Mouse (Mus musculus) limb, embryonic 15.5 days (tissue): ENCODE measurements around the gene Pdk1. TPM values are rescaled to one million over a fixed set of nuclear protein-coding genes. Genes with fewer than 3 reads are reported as not detected.
"Not testable (repeated sequence)": the region's sequence is repeated elsewhere in the genome, so short reads cannot be mapped to it uniquely, and the experiment has no call there.

ENCODE experiments used
- ATAC-seq: fragments of 200-750 bp; cut with Nextera tagmentation; 2 replicates; pipeline ENCODE4 v1.8.0; 2017; ENCODE audit warnings: low read depth, moderate TSS enrichment; ENCODE audit not compliant: insufficient number of reproducible peaks, low FRiP score, low TSS enrichment
- H3K27ac ChIP-seq: fragments of 300-500 bp; sonication (generic); 2 replicates; pipeline ENCODE4 v1.5.1; 2015; ENCODE audit warnings: moderate library complexity, mild to moderate bottlenecking, inconsistent platforms
- H3K27me3 ChIP-seq: fragments of 300-500 bp; sonication (generic); 2 replicates; pipeline ENCODE4 v1.6.1; 2015; ENCODE audit warnings: inconsistent platforms
- H3K36me3 ChIP-seq: fragments of 300-500 bp; sonication (generic); 2 replicates; pipeline ENCODE4 v1.6.1; 2015; ENCODE audit warnings: inconsistent platforms
- H3K4me1 ChIP-seq: fragments of 300-500 bp; sonication (generic); 2 replicates; pipeline ENCODE4 v1.6.1; 2015; ENCODE audit warnings: inconsistent platforms
- H3K4me2 ChIP-seq: fragments of 300-500 bp; sonication (generic); 2 replicates; pipeline ENCODE4 v1.6.1; 2015; ENCODE audit warnings: mild to moderate bottlenecking, inconsistent platforms
- H3K4me3 ChIP-seq: fragments of 300-500 bp; sonication (generic); 2 replicates; pipeline ENCODE4 v1.5.1; 2015; ENCODE audit warnings: mild to moderate bottlenecking, inconsistent platforms
- H3K9ac ChIP-seq: fragments of 300-500 bp; sonication (generic); 2 replicates; pipeline ENCODE4 v1.6.1; 2015; ENCODE audit warnings: inconsistent platforms
- H3K9me3 ChIP-seq: fragments of 300-500 bp; sonication (generic); 2 replicates; pipeline ENCODE4 v1.6.1; 2016; ENCODE audit warnings: inconsistent platforms
- WGBS: fragments of 180-500 bp; shearing (Covaris S2); methylation state at CpG from one replicate; pipeline ENCODE4 v1.1.7; 2015; 5-methylcytosine and 5-hydroxymethylcytosine counted together
- polyA plus RNA-seq: library from polyadenylated mRNA; unstranded; fragments of >200 nt; fragmentation: Nextera tagmentation; extraction: Ambion mirVana; gene quantifications from 2 replicates; pipeline ENCODE4 v1.2.1, GENCODE M21; 2015

Pdk1 gene
- polyA plus RNA-seq, 1 experiment from 2014 or later: 71.7 TPM

GRCm38 (mm10) chr2:71905154-71905553 lies 32.1 kb downstream of the Pdk1 start:
- H3K4me1 ChIP-seq: no peaks in the 10 kb centered on the region
- H3K4me3 ChIP-seq: no peak overlapping the region
- H3K27me3 ChIP-seq: no peaks in the 10 kb centered on the region
- WGBS: 86% methylated on average over 7 of the region's 7 CpGs
- H3K9me3 ChIP-seq: no peaks in the 10 kb centered on the region
- H3K36me3 ChIP-seq: peaks cover 8% of the 10 kb centered on the region
- no peak overlapping the region for H3K4me2 ChIP-seq
- H3K9ac ChIP-seq: no peak overlapping the region
- no peak overlapping the region for H3K27ac ChIP-seq
- ATAC-seq: no peak

DNA sequence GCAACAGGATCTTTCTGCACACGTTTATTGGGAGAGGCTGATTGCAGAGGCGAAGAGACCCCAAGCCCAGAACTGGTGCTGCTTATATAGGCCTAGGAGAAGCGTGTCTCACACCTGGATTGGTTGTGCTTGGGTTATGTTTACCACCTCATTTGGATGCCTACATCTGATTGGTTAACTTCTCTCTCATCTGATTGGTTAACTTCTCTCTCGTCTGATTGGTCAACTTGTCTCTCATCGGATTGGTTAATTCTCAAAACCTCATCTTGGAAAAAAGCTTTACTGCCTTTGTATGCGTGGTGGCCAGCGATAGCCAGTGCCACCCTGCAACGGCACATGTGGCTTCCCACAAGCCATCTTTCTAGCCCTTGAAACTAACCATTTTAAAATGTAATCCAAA lies 33.3 kb downstream of the Pdk1 start:
- H3K9ac ChIP-seq, H3K4me3 ChIP-seq, H3K9me3 ChIP-seq, ATAC-seq, H3K4me2 ChIP-seq, H3K4me1 ChIP-seq, H3K27me3 ChIP-seq, H3K27ac ChIP-seq, H3K36me3 ChIP-seq: not testable (repeated sequence)
- 94% methylated on average over 8 of the region's 8 CpGs for WGBS

- H3K4me3 ChIP-seq: no peak overlapping the region
- H3K9ac ChIP-seq: no peak overlapping the region
- no peaks in the 10 kb centered on the region for H3K9me3 ChIP-seq
- H3K27ac ChIP-seq: no peak overlapping the region
- no peak for ATAC-seq
- 77% methylated on average over 10 of the region's 10 CpGs for WGBS
- peaks cover 3% of the 10 kb centered on the region; the same call in 1 of the 2 replicates for H3K4me1 ChIP-seq
- no peak overlapping the region for H3K4me2 ChIP-seq
- no peaks in the 10 kb centered on the region for H3K36me3 ChIP-seq
- H3K27me3 ChIP-seq: no peaks in the 10 kb centered on the region
Measured at GRCm38 (mm10) chr2:71913911-71914310, 40.9 kb downstream of the Pdk1 start.

GRCm38 (mm10) chr2:71919227-71919647 lies 46.2 kb downstream of the Pdk1 start:
- ATAC-seq: 0 out of 2 replicates have a peak, but pooled peaks have one; percentile 58
- Histone ChIP-seq H3K27me3 (no peaks in the 10 kb centered on the region), H3K9me3 (no peaks in the 10 kb centered on the region), H3K4me3 (no peak overlapping the region), H3K27ac (no peak overlapping the region), H3K4me2 (no peak overlapping the region), H3K36me3 (no peaks in the 10 kb centered on the region), H3K9ac (no peak overlapping the region), H3K4me1 (peaks cover 3% of the 10 kb centered on the region; the same call in 1 of the 2 replicates)
- 34% methylated on average over 11 of the region's 11 CpGs for WGBS

- H3K27me3 ChIP-seq, H3K4me2 ChIP-seq, H3K9me3 ChIP-seq, H3K27ac ChIP-seq, H3K36me3 ChIP-seq, ATAC-seq, H3K9ac ChIP-seq, H3K4me1 ChIP-seq, H3K4me3 ChIP-seq: not testable (repeated sequence)
- 98% methylated on average over 2 of the region's 2 CpGs for WGBS
Measured at GRCm38 (mm10) chr2:71924931-71925330, 51.9 kb downstream of the Pdk1 start.

- Histone ChIP-seq H3K4me3 (no peak overlapping the region), H3K36me3 (no peaks in the 10 kb centered on the region), H3K27ac (no peak overlapping the region), H3K27me3 (no peaks in the 10 kb centered on the region), H3K9me3 (no peaks in the 10 kb centered on the region), H3K9ac (no peak overlapping the region), H3K4me2 (no peak overlapping the region), H3K4me1 (no peaks in the 10 kb centered on the region)
- WGBS: 82% methylated on average over 8 of the region's 8 CpGs
- ATAC-seq: no peak
Measured at GRCm38 (mm10) chr2:71934046-71934445, 61.0 kb downstream of the Pdk1 start.

GRCm38 (mm10) chr2:71936711-71937110 lies 63.7 kb downstream of the Pdk1 start:
- Histone ChIP-seq H3K9ac (no peak overlapping the region), H3K4me1 (no peaks in the 10 kb centered on the region), H3K4me2 (no peak overlapping the region), H3K36me3 (no peaks in the 10 kb centered on the region), H3K4me3 (no peak overlapping the region), H3K27ac (no peak overlapping the region), H3K27me3 (no peaks in the 10 kb centered on the region), H3K9me3 (no peaks in the 10 kb centered on the region)
- WGBS: 85% methylated on average over 1 of the region's 1 CpGs
- no peak for ATAC-seq

DNA sequence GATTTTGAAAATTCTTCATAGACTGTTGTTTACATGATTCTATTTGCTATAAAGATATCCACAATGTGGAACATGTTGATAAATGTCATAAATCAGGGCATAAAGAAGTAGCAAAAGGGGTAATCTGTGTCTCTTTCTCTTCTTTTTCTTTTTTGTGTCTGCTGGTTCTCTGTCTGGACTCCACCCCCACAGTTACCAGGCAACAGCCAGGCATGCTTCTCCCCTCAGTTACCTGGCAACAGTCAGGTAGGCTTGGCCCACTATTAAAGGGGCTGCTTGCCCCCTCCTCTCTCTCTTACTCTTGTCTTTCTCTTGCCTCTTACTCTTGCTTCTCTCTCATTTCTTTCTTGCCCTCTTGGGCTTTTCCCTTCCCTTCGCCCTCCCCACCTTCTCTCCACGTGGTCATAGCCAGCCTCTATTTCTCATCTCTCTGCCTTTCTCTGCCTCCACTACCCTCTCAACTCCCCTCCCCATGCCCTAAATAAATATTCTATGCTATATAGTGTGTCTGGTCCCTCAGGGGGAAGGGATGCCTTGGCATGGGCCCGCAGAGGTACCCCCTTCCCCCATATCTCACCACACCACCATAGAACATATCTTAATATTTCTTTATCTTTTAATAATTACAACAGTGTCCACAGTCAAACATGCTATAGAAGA lies 64.8 kb downstream of the Pdk1 start:
- H3K4me1 ChIP-seq: no peaks in the 10 kb centered on the region
- H3K9me3 ChIP-seq: no peaks in the 10 kb centered on the region
- no peak overlapping the region for H3K4me3 ChIP-seq
- no peaks in the 10 kb centered on the region for H3K27me3 ChIP-seq
- no peaks in the 10 kb centered on the region for H3K36me3 ChIP-seq
- H3K9ac ChIP-seq: no peak overlapping the region
- H3K4me2 ChIP-seq: no peak overlapping the region
- H3K27ac ChIP-seq: no peak overlapping the region
- no peak for ATAC-seq
- WGBS: 88% methylated on average over 3 of the region's 3 CpGs

GRCm38 (mm10) chr2:71938716-71939393 lies 65.8 kb downstream of the Pdk1 start:
- Histone ChIP-seq H3K27ac (peak overlapping the region; percentile 27; the same call in 1 of the 2 replicates), H3K36me3 (no peaks in the 10 kb centered on the region), H3K9ac (no peak overlapping the region), H3K4me2 (no peak overlapping the region), H3K4me3 (no peak overlapping the region), H3K27me3 (no peaks in the 10 kb centered on the region), H3K4me1 (no peaks in the 10 kb centered on the region), H3K9me3 (no peaks in the 10 kb centered on the region)
- ATAC-seq: no peak
- 44% methylated on average over 6 of the region's 6 CpGs for WGBS

DNA sequence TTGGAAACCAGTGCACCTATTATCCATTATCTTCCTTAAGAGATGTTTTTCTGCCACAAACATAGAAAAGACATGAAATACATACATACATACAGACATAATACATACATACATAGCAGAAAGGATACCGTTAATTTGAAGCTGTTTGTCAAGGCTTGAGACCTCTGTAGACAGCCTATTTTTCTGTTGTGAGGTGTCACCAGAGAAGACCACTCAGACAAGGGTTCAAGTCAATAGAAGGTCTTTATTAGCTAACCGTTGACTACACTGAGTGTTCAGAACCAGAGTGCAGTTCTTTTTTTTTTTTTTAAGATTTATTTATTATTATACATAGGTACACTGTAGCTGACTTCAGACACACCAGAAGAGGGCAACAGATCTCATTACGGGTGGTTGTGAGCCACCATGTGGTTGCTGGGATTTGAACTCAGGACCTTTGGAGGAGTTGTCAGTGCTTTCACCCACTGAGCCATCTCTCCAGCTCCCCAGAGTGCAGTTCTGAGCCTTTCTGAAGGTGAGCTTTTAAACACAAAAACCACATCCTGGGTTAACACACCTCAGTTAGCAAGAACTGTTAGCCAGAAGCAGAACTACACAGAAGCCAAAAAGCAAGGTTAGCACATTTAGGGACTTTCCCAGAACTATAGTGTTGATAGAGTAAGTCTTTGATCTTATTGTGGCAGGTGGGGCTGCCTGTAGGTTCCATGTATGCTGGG lies 68.1 kb downstream of the Pdk1 start:
- ATAC-seq: no peak
- Histone ChIP-seq H3K4me2 (no peak overlapping the region), H3K36me3 (no peaks in the 10 kb centered on the region), H3K9ac (no peak overlapping the region), H3K4me3 (no peak overlapping the region), H3K4me1 (no peaks in the 10 kb centered on the region), H3K27ac (no peak overlapping the region), H3K9me3 (no peaks in the 10 kb centered on the region), H3K27me3 (no peaks in the 10 kb centered on the region)
- WGBS: 93% methylated on average over 3 of the region's 3 CpGs

DNA sequence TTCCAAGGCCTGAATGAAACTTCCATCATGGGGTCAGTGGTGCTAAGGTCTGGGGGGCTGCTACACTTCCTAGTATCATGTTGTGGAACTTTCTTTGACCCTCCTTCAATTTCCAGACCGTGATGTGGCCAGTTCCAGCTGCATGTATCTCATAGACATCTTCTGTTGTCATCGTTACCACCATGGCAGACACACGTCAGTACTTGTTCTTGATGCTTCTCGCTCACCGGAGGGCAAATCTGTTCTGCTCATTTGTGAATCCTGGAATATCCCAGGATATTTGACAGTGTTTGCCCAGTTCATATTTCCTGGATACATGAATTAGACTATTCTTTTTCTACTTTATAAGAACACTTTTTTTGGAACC lies 68.7 kb downstream of the Pdk1 start:
- H3K4me3 ChIP-seq: no peak overlapping the region
- H3K4me1 ChIP-seq: no peaks in the 10 kb centered on the region
- H3K27me3 ChIP-seq: no peaks in the 10 kb centered on the region
- 89% methylated on average over 5 of the region's 5 CpGs for WGBS
- H3K9ac ChIP-seq: no peak overlapping the region
- H3K4me2 ChIP-seq: no peak overlapping the region
- no peak for ATAC-seq
- H3K9me3 ChIP-seq: no peaks in the 10 kb centered on the region
- H3K36me3 ChIP-seq: no peaks in the 10 kb centered on the region
- no peak overlapping the region for H3K27ac ChIP-seq

DNA sequence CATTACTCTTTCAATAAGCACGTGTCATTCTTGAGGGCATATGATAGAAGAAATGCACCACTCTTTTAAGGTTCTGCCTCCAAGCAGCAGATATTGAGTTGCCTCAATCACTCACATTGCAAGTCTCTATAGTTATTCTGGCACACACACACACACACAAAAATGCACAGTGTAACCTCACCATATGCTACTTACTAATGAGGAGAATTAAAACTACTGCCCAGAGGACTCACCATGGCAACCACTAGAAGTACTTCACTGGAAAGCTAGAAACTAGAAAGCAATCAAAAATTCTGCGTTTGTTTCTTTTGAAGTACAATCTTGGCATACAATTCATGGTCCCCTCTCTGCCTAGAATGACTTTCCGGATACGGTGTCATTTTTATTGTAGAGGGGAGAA lies 78.2 kb downstream of the Pdk1 start:
- 55% methylated on average over 4 of the region's 4 CpGs for WGBS
- Histone ChIP-seq H3K9ac (no peak overlapping the region), H3K4me2 (no peak overlapping the region), H3K27ac (no peak overlapping the region), H3K4me1 (no peaks in the 10 kb centered on the region), H3K4me3 (no peak overlapping the region), H3K36me3 (no peaks in the 10 kb centered on the region), H3K27me3 (no peaks in the 10 kb centered on the region), H3K9me3 (no peaks in the 10 kb centered on the region)
- ATAC-seq: no peak
